Mouse (Mus musculus) bone marrow, adult 2 months (tissue): ENCODE results near the gene CN725425.

Source experiments
- CTCF ChIP-seq: fragments of 200-500 bp; IDR thresholded peaks from 2 replicates; pipeline ENCODE4 v1.5.1; 2011; ENCODE audit warnings: low read length, control low read depth; ENCODE audit not compliant: control insufficient read depth, insufficient read depth
- POLR2A ChIP-seq: fragments of 200-500 bp; IDR thresholded peaks from 2 replicates; pipeline ENCODE4 v1.6.1; 2011; ENCODE audit warnings: low read depth, mild to moderate bottlenecking, control low read depth, low read length, borderline replicate concordance; ENCODE audit not compliant: control insufficient read depth

DNA sequence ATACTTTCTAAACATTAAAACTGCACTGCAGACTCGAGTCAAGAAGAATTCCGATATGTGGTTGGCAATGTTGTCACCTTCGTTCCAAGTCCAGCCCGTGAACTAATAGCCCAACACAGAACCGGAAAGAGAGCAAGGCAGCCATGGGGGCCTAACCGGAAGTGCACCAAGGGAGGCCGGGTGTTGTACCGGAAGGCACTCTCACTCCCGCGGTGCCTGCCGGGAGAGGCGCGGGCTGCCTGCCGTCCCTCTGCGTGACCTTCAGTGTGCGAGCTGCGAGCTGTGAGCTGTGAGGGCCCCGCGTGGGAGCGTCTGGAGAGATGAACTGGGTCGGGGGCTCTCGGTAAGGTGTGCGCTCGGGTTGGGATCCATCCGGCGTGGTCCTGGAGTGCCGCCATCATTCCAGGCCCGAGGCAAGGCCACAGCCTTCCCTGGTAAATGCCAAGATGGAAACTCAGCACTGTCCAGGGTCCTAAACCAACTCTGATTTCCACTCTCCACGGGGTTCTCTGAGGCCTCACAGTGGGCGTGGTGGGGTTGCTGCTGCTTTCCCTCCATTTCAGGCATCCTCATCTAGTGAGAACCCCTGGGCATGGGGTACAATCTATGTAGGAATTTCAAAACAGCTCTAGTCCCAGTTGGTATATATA is at the start of gene CN725425:
- TF ChIP-seq CTCF = no peak
- TF ChIP-seq POLR2A = no peak
